Mouse (Mus musculus) hematopoietic stem cell, adult 5-6 weeks (primary cell): ENCODE results near the gene Cbx7. TPM values are rescaled to one million over a fixed set of nuclear protein-coding genes. Genes with fewer than 3 reads are reported as not detected.

Source experiments
- ATAC-seq, 2 experiments: fragments of 125-278 bp in 1 of 2; replicated peaks in 1 of 2; 2 replicates each; pipeline ENCODE4 v1.8.0; 2016 to 2017; ENCODE audit warnings: inconsistent platforms in 2 of 2, mild to moderate bottlenecking in 2 of 2, moderate number of reproducible peaks in 2 of 2, low read depth in 1 of 2, moderate TSS enrichment in 1 of 2; ENCODE audit not compliant: low FRiP score in 2 of 2, poor library complexity in 2 of 2, severe bottlenecking in 2 of 2, insufficient read depth in 1 of 2, low TSS enrichment in 1 of 2
- total RNA-seq: library from RNA; stranded (forward); fragments of 172-1452, 232-1000 nt; gene quantifications from 2 replicates; pipeline ENCODE4 v1.2.3, GENCODE M21; 2017

Cbx7 gene
- total RNA-seq = 12.6 TPM in 2 replicates

GRCm38 (mm10) chr15:79970940-79971339, at the start of gene Cbx7:
Gene Cbx7 (minus strand): TSS chr15:79971119.
- no peak for ATAC-seq

DNA sequence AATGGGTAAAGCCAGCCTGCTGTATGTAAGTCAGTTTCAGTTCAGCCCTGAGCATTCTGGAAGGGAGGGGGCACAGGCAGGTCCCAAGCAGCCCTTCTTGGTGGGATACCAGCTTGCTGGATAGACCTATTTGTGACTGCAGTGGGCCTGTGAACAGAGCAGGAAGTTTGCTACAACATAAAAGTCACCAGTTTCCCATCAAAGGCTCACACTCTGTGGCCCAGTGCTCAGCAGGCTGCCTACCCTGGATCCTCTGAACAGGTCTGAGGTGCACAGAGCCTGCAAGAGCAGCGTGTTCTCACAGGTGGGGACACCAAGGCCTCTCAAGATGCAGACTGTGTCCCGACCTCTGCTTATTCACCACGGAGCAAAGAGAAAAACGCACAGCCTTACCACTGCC, 49.6 kb upstream of the Cbx7 start:
- ATAC-seq = no peak

DNA sequence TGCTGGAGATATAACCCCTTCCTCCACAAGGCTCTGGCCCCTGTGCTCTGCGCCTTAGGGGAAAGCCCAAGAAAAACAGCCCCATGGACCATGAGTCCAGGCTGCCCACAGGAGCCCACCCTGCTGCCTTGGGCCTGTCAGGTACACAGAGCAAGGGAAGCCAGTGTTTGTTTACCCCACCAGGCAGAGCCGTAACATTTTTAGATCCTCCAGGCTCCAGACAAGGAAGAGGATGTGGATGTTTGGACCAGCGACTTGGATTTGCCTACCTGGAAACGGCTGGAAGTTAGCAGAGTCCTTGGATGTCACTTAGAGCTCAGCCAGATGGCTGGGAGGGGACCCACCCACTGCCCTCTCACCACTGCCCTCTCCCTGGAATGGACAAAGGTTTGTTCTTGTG, 48.7 kb upstream of the Cbx7 start:
- ATAC-seq = no peak

DNA sequence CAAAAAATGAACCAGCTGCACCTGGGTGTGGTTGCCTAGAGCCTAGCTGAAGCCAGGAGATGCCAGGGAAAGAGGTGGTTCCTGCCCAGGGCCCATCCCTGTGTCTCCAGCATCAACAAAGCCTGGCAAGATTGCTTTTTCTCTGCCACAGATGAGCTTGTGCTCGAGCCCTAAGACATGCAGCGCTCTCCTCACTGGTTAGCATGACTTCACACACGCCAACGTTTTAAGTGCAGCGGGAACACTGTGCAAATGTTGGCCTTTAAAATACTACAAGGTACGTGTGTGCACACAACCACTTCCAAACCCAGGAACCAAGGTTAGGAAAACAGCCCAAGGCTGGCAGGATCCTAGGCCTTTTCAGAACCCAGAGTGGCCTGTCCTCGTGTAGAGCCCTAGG, 48.3 kb upstream of the Cbx7 start:
- ATAC-seq = no peak

- no peak for ATAC-seq
Observed at GRCm38 (mm10) chr15:80016563-80017301, 45.8 kb upstream of the Cbx7 start.

DNA sequence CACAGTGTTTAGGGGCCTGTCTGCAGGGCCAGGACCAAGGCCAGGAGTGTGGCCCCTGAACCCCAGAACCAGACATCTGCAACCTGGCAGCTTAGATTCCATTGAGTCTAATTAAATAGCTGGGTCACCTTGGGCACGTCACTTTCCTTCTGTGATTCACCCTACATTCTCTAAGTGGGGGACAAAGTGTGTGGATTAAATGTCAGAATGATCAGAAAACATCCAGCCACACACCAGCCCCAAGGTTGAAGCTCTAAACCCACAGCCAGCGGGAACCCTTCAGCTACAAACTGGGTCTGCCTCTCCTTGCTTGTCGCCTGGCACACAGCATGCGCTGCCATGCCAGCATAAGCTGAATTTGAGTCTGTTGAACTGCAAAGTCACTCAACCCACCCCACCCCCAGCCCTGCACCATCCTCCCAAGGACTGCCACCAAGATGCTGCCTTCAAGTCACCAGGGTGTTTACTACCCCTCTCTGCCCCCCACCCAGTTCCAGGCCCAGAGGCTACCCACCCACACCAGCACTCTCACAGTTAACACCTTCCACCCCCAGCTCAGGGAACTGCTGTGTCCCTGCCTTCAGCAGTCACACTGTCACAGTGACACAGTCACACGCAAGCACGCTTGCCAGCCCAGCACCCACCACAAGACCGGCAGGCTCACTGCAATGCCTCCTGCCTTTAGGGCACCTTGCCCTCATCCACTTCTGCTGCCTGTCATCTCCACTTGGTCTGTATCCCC, 44.5 kb upstream of the Cbx7 start:
- ATAC-seq = no peak

DNA sequence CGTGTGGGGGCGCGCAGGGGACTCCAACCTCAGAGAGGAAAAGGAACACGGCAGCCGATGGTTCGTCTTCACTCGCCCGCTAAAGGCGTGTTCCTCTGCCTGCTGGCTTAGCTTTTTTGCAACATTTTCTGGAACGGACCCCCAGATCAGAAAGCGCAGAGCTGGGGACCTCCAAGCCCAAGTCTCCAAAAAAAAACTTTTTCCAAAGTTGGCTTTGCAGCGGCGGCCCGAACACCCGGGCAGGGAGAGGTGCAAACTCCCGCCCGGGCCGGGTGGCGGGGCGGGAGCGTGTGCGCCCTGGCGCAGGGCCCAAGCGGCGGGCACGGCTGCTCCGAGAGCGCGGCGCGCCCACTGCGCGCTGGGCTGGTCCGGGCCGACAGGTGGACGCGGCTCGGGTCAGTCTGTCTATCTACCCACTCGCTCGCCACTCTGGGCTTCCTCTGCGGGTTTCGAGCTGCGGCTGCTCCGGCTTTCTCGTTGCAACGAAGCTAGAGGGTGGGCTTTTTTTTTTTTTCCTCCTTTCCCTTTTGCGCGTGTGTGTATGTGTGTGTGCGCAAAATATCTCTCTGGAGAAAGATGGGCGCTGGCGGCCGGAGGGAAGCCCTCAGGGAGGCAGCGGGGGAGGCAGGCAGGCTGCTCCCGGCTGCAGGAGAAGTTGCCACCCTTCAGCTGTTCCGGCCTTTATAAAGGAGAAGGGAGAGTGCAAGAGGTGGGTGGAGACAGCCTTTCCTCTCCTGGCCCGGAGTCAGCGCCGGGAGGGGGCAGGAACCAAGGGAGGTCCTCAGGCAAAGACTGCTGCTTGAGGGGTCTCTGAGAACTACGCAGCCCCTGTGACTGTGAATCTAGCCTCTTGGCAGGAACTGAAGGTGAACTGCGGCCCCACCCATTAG, 43.6 kb upstream of the Cbx7 start, which contains the start of gene Pdgfb:
TSS of gene Pdgfb (minus strand) at position 657 of the 890 bp plus-strand sequence.
- ATAC-seq = peak in 1 of 2 experiments; percentile 25; a peak in 1 of 4 replicates

GRCm38 (mm10) chr15:80014031-80014320, 43.1 kb upstream of the Cbx7 start:
- ATAC-seq = no peak

- no peak for ATAC-seq
Observed at GRCm38 (mm10) chr15:80013256-80014030, 42.5 kb upstream of the Cbx7 start.

GRCm38 (mm10) chr15:80012527-80013201, 41.7 kb upstream of the Cbx7 start:
- ATAC-seq = no peak

DNA sequence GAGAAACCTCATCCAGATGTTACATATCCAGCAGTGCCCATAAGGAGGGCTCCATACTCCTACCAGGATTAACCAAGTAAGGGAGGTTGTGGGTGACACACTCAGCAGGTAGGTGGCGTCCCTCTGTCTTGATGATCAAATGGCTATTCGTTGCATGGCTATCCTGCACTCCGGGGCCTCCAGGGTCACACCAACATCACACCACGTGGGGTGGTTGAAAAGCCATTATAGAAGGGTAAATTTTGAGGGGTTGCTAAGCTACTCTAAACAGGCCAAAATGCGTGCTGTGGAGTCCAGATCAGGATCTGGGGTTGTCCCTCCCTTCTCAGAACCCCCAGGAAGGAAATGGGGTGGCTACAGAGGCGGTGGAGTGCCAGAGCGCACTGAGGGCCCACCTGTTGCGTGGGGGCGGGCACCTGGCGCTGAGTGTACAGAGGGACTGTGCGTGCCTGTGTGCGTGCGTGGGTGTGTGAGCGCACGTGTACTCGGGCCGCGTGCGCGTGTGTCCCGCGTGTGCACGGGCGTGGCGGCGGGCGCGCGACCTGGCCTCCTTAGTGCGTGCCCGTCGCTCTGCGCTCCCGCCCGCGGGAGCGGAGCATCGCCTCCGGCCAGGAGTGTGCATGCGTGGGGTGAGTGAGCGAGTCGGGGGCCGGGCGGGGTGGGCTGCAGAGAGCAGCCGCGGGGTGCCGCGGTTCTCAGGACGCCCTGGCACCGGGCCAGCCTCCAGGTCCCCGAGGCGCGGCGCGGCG, 41.0 kb upstream of the Cbx7 start:
- peak in 1 of 2 experiments; percentile 18; a peak in 1 of 4 replicates for ATAC-seq

DNA sequence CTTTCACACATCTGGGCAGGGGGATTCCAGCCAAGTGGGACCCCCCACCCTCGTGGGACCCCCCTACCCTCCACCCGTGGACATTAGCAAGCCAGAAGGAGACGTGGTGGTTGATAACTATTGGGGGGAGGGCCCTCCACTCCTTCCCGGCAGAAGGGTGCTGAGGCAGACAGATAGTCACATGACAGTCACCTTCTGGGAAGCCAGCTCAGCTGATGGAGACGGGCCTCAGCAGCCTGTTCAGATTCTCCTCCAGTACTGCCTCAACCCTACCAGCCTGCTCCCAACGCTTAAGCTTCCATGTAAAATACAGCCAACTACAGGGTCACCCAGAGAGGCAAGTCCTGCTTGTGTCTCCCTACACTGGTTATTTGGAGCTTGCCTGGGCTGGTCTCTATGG, 40.3 kb upstream of the Cbx7 start:
- ATAC-seq = no peak

- no peak for ATAC-seq
Observed at GRCm38 (mm10) chr15:80010182-80010558, 39.3 kb upstream of the Cbx7 start.

DNA sequence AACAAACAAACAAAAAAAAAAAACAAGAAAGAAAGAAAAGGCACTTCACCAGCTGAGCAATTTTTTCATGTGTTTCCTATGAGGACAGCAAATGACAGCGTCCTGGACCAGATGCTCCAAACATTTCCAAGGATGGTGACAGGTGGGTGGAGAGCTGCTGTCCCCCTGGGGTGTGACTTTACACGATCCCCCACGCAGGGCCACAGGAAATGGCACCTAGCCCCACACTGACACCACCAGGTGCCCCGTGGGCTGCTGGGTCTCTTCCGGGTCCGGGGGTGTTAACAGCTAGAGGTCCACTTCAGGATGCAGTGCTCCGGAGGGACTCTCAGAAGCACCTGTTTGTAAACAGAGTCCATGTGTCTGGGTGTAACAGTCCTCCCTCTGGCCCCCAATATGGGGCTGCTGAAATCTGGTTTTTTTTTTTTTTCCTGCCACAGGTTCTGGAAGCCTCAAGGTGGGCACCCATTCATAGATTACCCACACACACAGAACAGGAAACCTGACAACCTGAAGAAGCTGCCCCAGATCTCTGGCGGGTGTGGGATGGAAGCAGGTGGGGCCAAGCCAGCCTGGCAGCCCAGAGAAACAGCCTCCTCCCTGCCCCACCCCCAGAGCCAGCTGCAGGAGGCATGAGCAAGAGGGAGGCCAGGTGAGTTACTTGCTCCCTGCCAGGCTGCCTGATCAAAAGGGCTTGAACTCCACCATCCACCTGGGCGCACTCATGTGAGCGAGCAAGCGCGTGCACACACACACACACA, 38.7 kb upstream of the Cbx7 start:
- no peak for ATAC-seq

DNA sequence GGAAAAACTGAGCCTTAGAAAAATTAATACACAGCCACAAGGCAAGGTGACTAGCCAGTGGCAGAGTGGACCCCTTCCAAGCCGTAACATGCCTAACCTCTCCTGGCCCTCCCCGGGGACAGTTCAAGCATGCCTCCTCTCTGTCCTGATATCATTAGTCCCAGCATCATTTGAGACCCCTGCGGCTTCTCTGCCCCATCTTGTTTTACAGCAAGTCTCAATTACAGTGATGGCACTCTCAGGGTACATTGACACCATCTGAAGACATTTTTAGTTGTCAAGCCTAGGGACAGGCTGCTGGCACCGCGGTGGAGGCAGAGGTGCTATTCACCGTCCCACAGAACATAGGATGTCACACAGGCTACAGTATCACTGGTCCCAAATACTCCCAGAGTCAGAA, 37.5 kb upstream of the Cbx7 start:
- ATAC-seq = no peak

DNA sequence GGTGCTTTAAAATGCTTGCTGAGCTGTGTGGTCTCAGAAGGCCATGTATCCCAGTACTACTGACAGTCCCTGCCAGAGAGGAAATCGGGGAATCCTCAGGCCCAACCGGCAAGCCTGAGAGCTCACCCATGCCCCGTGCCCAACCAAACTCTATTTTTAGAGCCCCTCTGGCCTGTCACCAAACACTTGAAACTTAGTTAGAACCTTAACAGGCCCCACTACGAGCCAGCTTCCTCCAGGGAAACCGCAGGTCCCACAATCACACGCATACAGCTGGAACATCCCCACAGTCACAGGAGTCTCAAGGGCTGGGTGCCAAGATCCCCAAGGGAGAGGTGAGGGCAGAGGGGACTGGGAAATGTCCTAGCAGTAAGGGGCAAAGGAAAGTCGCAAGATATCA, 35.2 kb upstream of the Cbx7 start:
- peak; percentile 68 to 82 for ATAC-seq
